Mouse (Mus musculus) fat pad, adult 2 months (tissue): ENCODE data around the gene Prnd.
A peak's percentile ranks its signal among the peaks of the same experiment; 100 is the strongest.

ENCODE experiments used
- DNase-seq: peaks from one replicate; pipeline ENCODE4 v3.0.0-alpha.2; 2011; ENCODE audit warnings: low read depth, low spot score; ENCODE audit errors: extremely low read depth

Prnd gene

GRCm38 (mm10) chr2:131939404-131940111 is 11.1 kb upstream of the Prnd start:
- no peak for DNase-seq

- DNase-seq: no peak
Observed at GRCm38 (mm10) chr2:131940506-131940905, 10.2 kb upstream of the Prnd start.

- no peak for DNase-seq
Observed at GRCm38 (mm10) chr2:131941501-131941900, 9.2 kb upstream of the Prnd start.

- no peak for DNase-seq
Observed at GRCm38 (mm10) chr2:131944370-131944769, 6.3 kb upstream of the Prnd start.

- peak; percentile 36 for DNase-seq
Observed at GRCm38 (mm10) chr2:131945225-131945624, 5.4 kb upstream of the Prnd start.

- no peak for DNase-seq
Observed at GRCm38 (mm10) chr2:131945765-131946164, 4.9 kb upstream of the Prnd start.

- DNase-seq: peak; percentile 18
Observed at GRCm38 (mm10) chr2:131946351-131946750, 4.3 kb upstream of the Prnd start.

GRCm38 (mm10) chr2:131948156-131948555 is 2.5 kb upstream of the Prnd start:
- no peak for DNase-seq

- DNase-seq: no peak
Observed at GRCm38 (mm10) chr2:131948916-131949639, 1.6 kb upstream of the Prnd start.

GRCm38 (mm10) chr2:131949767-131950597 is 679 bp upstream of the Prnd start:
- DNase-seq: no peak

- DNase-seq: no peak
Observed at GRCm38 (mm10) chr2:131952456-131952855, 1.8 kb downstream of the Prnd start.

GRCm38 (mm10) chr2:131952961-131953538 is 2.4 kb downstream of the Prnd start:
- no peak for DNase-seq

GRCm38 (mm10) chr2:131953711-131954110 is 3.0 kb downstream of the Prnd start:
- DNase-seq: no peak

GRCm38 (mm10) chr2:131954835-131955234 is 4.2 kb downstream of the Prnd start:
- DNase-seq: no peak

- no peak for DNase-seq
Observed at GRCm38 (mm10) chr2:131955264-131955663, 4.6 kb downstream of the Prnd start.

- no peak for DNase-seq
Observed at GRCm38 (mm10) chr2:131956336-131957256, 5.9 kb downstream of the Prnd start.

- DNase-seq: no peak
Observed at GRCm38 (mm10) chr2:131957731-131958222, 7.1 kb downstream of the Prnd start.

- DNase-seq: no peak
Observed at GRCm38 (mm10) chr2:131961671-131962070, 11.0 kb downstream of the Prnd start.

- no peak for DNase-seq
Observed at GRCm38 (mm10) chr2:131970597-131970996, 19.9 kb downstream of the Prnd start.

GRCm38 (mm10) chr2:131971098-131971497 is 20.4 kb downstream of the Prnd start:
- no peak for DNase-seq
